ENCODE assay signal across 20 mouse cellular contexts in genomic region chr5:100175582-100175981, GRCm38 (mm10). TPM values are rescaled to one million over a fixed set of nuclear protein-coding genes. Genes with fewer than 3 reads are reported as not detected.
A peak's percentile ranks its signal among the peaks of the same experiment; 100 is the strongest.
DNase-seq lines count a peak whose midpoint lies in the region; ATAC-seq and TF ChIP-seq lines count a peak whose summit lies in the region.
"Had no signal": no experiment of that assay in that cellular context is flagged by ENCODE, and none has a peak within 500 bp of the region (broad histone marks: within the 10 kb centered on the region; RNA-seq: fewer than 3 reads in every experiment).

No protein-coding gene starts in this region.

- H3K27me3 ChIP-seq in forebrain, embryonic 10.5 days (ENCODE audit: poor library complexity, severe bottlenecking) = no peaks in the 10 kb centered on the region
- H3K27me3 ChIP-seq in forebrain, embryonic 15.5 days = no peaks in the 10 kb centered on the region
- H3K27me3 ChIP-seq in hindbrain, embryonic 15.5 days = no peaks in the 10 kb centered on the region
- H3K27me3 ChIP-seq in hindbrain, embryonic 11.5 days (ENCODE audit: control insufficient read depth, insufficient read depth, low read length) = no peaks in the 10 kb centered on the region
- peaks cover 13% of the 10 kb centered on the region for H3K27me3 ChIP-seq in midbrain, embryonic 10.5 days (ENCODE audit: low read depth, poor library complexity, severe bottlenecking)
- peaks cover 3% of the 10 kb centered on the region; the same call in 1 of the 2 replicates for H3K27me3 ChIP-seq in midbrain, embryonic 11.5 days (ENCODE audit: control insufficient read depth, insufficient read depth, low read length)
- H3K27me3 ChIP-seq in stomach, postnatal 0 days (ENCODE audit: control insufficient read depth, insufficient read depth, low read length) = no peaks in the 10 kb centered on the region
- H3K27me3 ChIP-seq: embryonic facial prominence, embryonic 15.5 days; neural tube, embryonic 12.5 days had no signal

- DNase-seq in forebrain, embryonic 10.5 days (ENCODE audit: extremely low spot score, low spot score) = no peak
- DNase-seq in hindbrain, embryonic 11.5 days (ENCODE audit: low spot score) = no peak
- no peak for DNase-seq in midbrain, embryonic 10.5 days (ENCODE audit: low spot score)
- no peak for DNase-seq in midbrain, embryonic 11.5 days (ENCODE audit: low spot score, missing footprints)
- DNase-seq in stomach, postnatal 0 days (ENCODE audit: low spot score) = no peak
- DNase-seq: adrenal gland, postnatal 36 days; cerebellum, adult 11 months; cerebellum, postnatal 36 days; gastrocnemius, adult 2 months; kidney, postnatal 25 days; liver; lung, postnatal 4 days; thymus, postnatal 25 days had no signal

- no peaks in the 10 kb centered on the region for H3K36me3 ChIP-seq in forebrain, embryonic 10.5 days (replicated peaks)
- H3K36me3 ChIP-seq in forebrain, embryonic 15.5 days = no peaks in the 10 kb centered on the region
- H3K36me3 ChIP-seq in hindbrain, embryonic 15.5 days = no peaks in the 10 kb centered on the region
- H3K36me3 ChIP-seq in hindbrain, embryonic 11.5 days (ENCODE audit: control insufficient read depth, insufficient read depth, low read length) = no peaks in the 10 kb centered on the region
- no peaks in the 10 kb centered on the region for H3K36me3 ChIP-seq in midbrain, embryonic 10.5 days
- H3K36me3 ChIP-seq in midbrain, embryonic 11.5 days (ENCODE audit: control insufficient read depth, insufficient read depth, low read length) = no peaks in the 10 kb centered on the region
- no peaks in the 10 kb centered on the region for H3K36me3 ChIP-seq in stomach, postnatal 0 days (ENCODE audit: control insufficient read depth, insufficient read depth, low read length)
- H3K36me3 ChIP-seq: embryonic facial prominence, embryonic 15.5 days; limb, embryonic 10.5 days; neural tube, embryonic 12.5 days had no signal

- ATAC-seq in forebrain, embryonic 15.5 days (replicated peaks) = no peak
- ATAC-seq in hindbrain, embryonic 15.5 days (ENCODE audit: low FRiP score, low read depth) = peak; percentile 63
- ATAC-seq in hindbrain, embryonic 11.5 days (ENCODE audit: low FRiP score) = no peak
- no peak for ATAC-seq in midbrain, embryonic 11.5 days (ENCODE audit: low FRiP score)
- ATAC-seq in stomach, postnatal 0 days (ENCODE audit: low FRiP score, low TSS enrichment) = no peak
- ATAC-seq: intestine, postnatal 0 days; Patski had no signal

- H3K27ac ChIP-seq in forebrain, embryonic 10.5 days = 0 out of 2 replicates have a peak overlapping the region, but pooled peaks have one; percentile 41
- no peak overlapping the region for H3K27ac ChIP-seq in forebrain, embryonic 15.5 days (replicated peaks)
- 0 out of 2 replicates have a peak overlapping the region, but pooled peaks have one; percentile 6 for H3K27ac ChIP-seq in hindbrain, embryonic 15.5 days (replicated peaks)
- H3K27ac ChIP-seq in hindbrain, embryonic 11.5 days (ENCODE audit: low read depth, low read length) = no peak overlapping the region
- peak overlapping the region; percentile 42; the same call in 1 of the 2 replicates for H3K27ac ChIP-seq in midbrain, embryonic 10.5 days (replicated peaks)
- H3K27ac ChIP-seq in midbrain, embryonic 11.5 days (ENCODE audit: low read depth, low read length) = no peak overlapping the region
- H3K27ac ChIP-seq in stomach, postnatal 0 days (replicated peaks) = no peak overlapping the region
- H3K27ac ChIP-seq: embryonic facial prominence, embryonic 15.5 days; gastrocnemius, adult 2 months; limb, embryonic 10.5 days; neural tube, embryonic 12.5 days had no signal

- no peak overlapping the region for H3K4me3 ChIP-seq in forebrain, embryonic 10.5 days
- H3K4me3 ChIP-seq in forebrain, embryonic 15.5 days = no peak overlapping the region
- H3K4me3 ChIP-seq in hindbrain, embryonic 15.5 days = no peak overlapping the region
- H3K4me3 ChIP-seq in hindbrain, embryonic 11.5 days (ENCODE audit: low read depth, low read length) = no peak overlapping the region
- no peak overlapping the region for H3K4me3 ChIP-seq in midbrain, embryonic 10.5 days
- H3K4me3 ChIP-seq in midbrain, embryonic 11.5 days (ENCODE audit: low read depth, low read length) = no peak overlapping the region
- H3K4me3 ChIP-seq in stomach, postnatal 0 days (ENCODE audit: low read depth, low read length) = no peak overlapping the region
- H3K4me3 ChIP-seq: embryonic facial prominence, embryonic 15.5 days; gastrocnemius, adult 2 months; limb, embryonic 10.5 days; neural tube, embryonic 12.5 days had no signal

- peaks cover 56% of the 10 kb centered on the region for H3K4me1 ChIP-seq in forebrain, embryonic 10.5 days
- H3K4me1 ChIP-seq in forebrain, embryonic 15.5 days = peaks cover 36% of the 10 kb centered on the region
- H3K4me1 ChIP-seq in hindbrain, embryonic 15.5 days (replicated peaks) = peaks cover 17% of the 10 kb centered on the region
- H3K4me1 ChIP-seq in hindbrain, embryonic 11.5 days (replicated peaks; ENCODE audit: control insufficient read depth, insufficient read depth, low read length) = 0 out of 2 replicates have a peak, but pooled peaks cover 2% of the 10 kb centered on the region
- H3K4me1 ChIP-seq in midbrain, embryonic 10.5 days = peaks cover 37% of the 10 kb centered on the region
- no peaks in the 10 kb centered on the region for H3K4me1 ChIP-seq in midbrain, embryonic 11.5 days (ENCODE audit: control insufficient read depth, insufficient read depth, low read length)
- H3K4me1 ChIP-seq in stomach, postnatal 0 days (replicated peaks; ENCODE audit: control insufficient read depth, insufficient read depth) = no peaks in the 10 kb centered on the region
- H3K4me1 ChIP-seq: embryonic facial prominence, embryonic 15.5 days; limb, embryonic 10.5 days; neural tube, embryonic 12.5 days had no signal

- H3K9ac ChIP-seq in forebrain, embryonic 15.5 days (replicated peaks) = no peak overlapping the region
- H3K9ac ChIP-seq in hindbrain, embryonic 15.5 days = no peak overlapping the region
- no peak overlapping the region for H3K9ac ChIP-seq in hindbrain, embryonic 11.5 days (ENCODE audit: low read depth, low read length)
- no peak overlapping the region for H3K9ac ChIP-seq in midbrain, embryonic 11.5 days (ENCODE audit: low read length)
- no peak overlapping the region for H3K9ac ChIP-seq in stomach, postnatal 0 days (ENCODE audit: low read length)
- H3K9ac ChIP-seq: embryonic facial prominence, embryonic 15.5 days; neural tube, embryonic 12.5 days had no signal

- no peaks in the 10 kb centered on the region for H3K9me3 ChIP-seq in forebrain, embryonic 10.5 days
- H3K9me3 ChIP-seq in forebrain, embryonic 15.5 days = no peaks in the 10 kb centered on the region
- no peaks in the 10 kb centered on the region for H3K9me3 ChIP-seq in hindbrain, embryonic 15.5 days
- H3K9me3 ChIP-seq in hindbrain, embryonic 11.5 days (ENCODE audit: control insufficient read depth, low read length) = no peaks in the 10 kb centered on the region
- no peaks in the 10 kb centered on the region for H3K9me3 ChIP-seq in midbrain, embryonic 10.5 days (replicated peaks)
- no peaks in the 10 kb centered on the region for H3K9me3 ChIP-seq in midbrain, embryonic 11.5 days (ENCODE audit: control insufficient read depth, low read length)
- H3K9me3 ChIP-seq in stomach, postnatal 0 days (ENCODE audit: control insufficient read depth, low read length) = no peaks in the 10 kb centered on the region
- H3K9me3 ChIP-seq: embryonic facial prominence, embryonic 15.5 days; limb, embryonic 10.5 days; neural tube, embryonic 12.5 days had no signal

- no peak for TF ChIP-seq EP300 in stomach, postnatal 0 days (optimal IDR thresholded peaks at IDR 0.05)

- TF ChIP-seq CTCF in stomach, postnatal 0 days (IDR thresholded peaks at IDR 0.05; ENCODE audit: low read depth) = no peak

- H3K4me2 ChIP-seq in forebrain, embryonic 15.5 days (replicated peaks) = no peak overlapping the region
- H3K4me2 ChIP-seq in hindbrain, embryonic 15.5 days = no peak overlapping the region
- no peak overlapping the region for H3K4me2 ChIP-seq in hindbrain, embryonic 11.5 days (replicated peaks; ENCODE audit: low read depth, low read length)
- H3K4me2 ChIP-seq in midbrain, embryonic 11.5 days = no peak overlapping the region
- H3K4me2 ChIP-seq in stomach, postnatal 0 days (replicated peaks; ENCODE audit: low read depth) = no peak overlapping the region
- H3K4me2 ChIP-seq: embryonic facial prominence, embryonic 15.5 days; neural tube, embryonic 12.5 days had no signal

- WGBS in forebrain, embryonic 10.5 days = 74% methylated on average over 7 of the region's 7 CpGs
- WGBS in forebrain, embryonic 15.5 days = 69% methylated on average over 7 of the region's 7 CpGs
- 63% methylated on average over 7 of the region's 7 CpGs for WGBS in hindbrain, embryonic 15.5 days
- WGBS in hindbrain, embryonic 11.5 days = 66% methylated on average over 7 of the region's 7 CpGs
- WGBS in midbrain, embryonic 10.5 days = 82% methylated on average over 7 of the region's 7 CpGs
- WGBS in midbrain, embryonic 11.5 days = 70% methylated on average over 7 of the region's 7 CpGs
- 78% methylated on average over 7 of the region's 7 CpGs for WGBS in stomach, postnatal 0 days

RNA-seq across cellular contexts. Expression of gene Tmem150c, which starts 16.0 kb away (rescaled TPM):
- 2.2 and 2.3 TPM in 2 replicates for polyA plus RNA-seq in forebrain, embryonic 10.5 days (2016; fragmentation: Nextera tagmentation; extraction: Ambion mirVana)
- 31.8 and 32.1 TPM in 2 replicates for polyA plus RNA-seq in forebrain, embryonic 15.5 days (2015; fragmentation: Nextera tagmentation; extraction: Ambion mirVana)
- 31.2 and 36.4 TPM in 2 replicates for polyA plus RNA-seq in hindbrain, embryonic 15.5 days (2015; fragmentation: Nextera tagmentation; extraction: Ambion mirVana)
- 3.1 and 3.6 TPM in 2 replicates for polyA plus RNA-seq in hindbrain, embryonic 11.5 days (2014; fragmentation: Nextera tagmentation; extraction: Ambion mirVana)
- polyA plus RNA-seq in midbrain, embryonic 10.5 days (2016; fragmentation: Nextera tagmentation; extraction: Ambion mirVana) = 3.6 and 3.8 TPM in 2 replicates
- 3.0 TPM in 2 replicates for polyA plus RNA-seq in midbrain, embryonic 11.5 days (2014; fragmentation: Nextera tagmentation; extraction: Ambion mirVana)
- 2.4 and 2.5 TPM in 2 replicates for polyA plus RNA-seq in stomach, postnatal 0 days (2015; fragmentation: Nextera tagmentation; extraction: Ambion mirVana)
- polyA plus RNA-seq: Patski had no signal

Comparison
In these comparisons a context has a peak if more than half of its experiments do, and no peak if none do; other contexts are left out.
1. H3K27ac ChIP-seq: peak in forebrain, embryonic 10.5 days (single experiment), hindbrain, embryonic 15.5 days (single experiment) and midbrain, embryonic 10.5 days (single experiment); none in forebrain, embryonic 15.5 days (single experiment), hindbrain, embryonic 11.5 days (single experiment), midbrain, embryonic 11.5 days (single experiment) and stomach, postnatal 0 days (single experiment).